Mouse (Mus musculus): ENCODE measurements around the gene Vmn2r15. TPM values are rescaled to one million over a fixed set of nuclear protein-coding genes. Genes with fewer than 3 reads are reported as not detected.

The Vmn2r15 gene
- not detected for polyA plus RNA-seq (2021)

GRCm38 (mm10) chr5:109297544-109297943 is at the start of gene Vmn2r15:
TSS of gene Vmn2r15 (minus strand) at chr5:109297644.
- no peak for TF ChIP-seq CTCF (IDR thresholded peaks at IDR 0.05)
- ChIA-PET CTCF (no interaction called here), POLR2A (no interaction called here)
- DNase-seq (ENCODE audit: low read depth, low spot score), result no peak
- no peaks in the 10 kb centered on the region for H3K27me3 ChIP-seq
- in situ Hi-C loops (cut with MboI; ENCODE audit: low pct_unique_long_range_greater_than_20kb), result no loop called here
- ATAC-seq, result no peak

GRCm38 (mm10) chr5:109329862-109330261 is 32.4 kb upstream of the Vmn2r15 start, which contains the start of gene Vmn2r16:
TSS of gene Vmn2r16 (plus strand) at chr5:109330162.
- in situ Hi-C loops (cut with MboI; ENCODE audit: low pct_unique_long_range_greater_than_20kb), result no loop called here
- TF ChIP-seq CTCF (IDR thresholded peaks at IDR 0.05), result no peak
- POLR2A ChIA-PET, result no interaction called here
- CTCF ChIA-PET, result no interaction called here
- ATAC-seq, result no peak
- no peak for DNase-seq (ENCODE audit: low read depth, low spot score)
- H3K27me3 ChIP-seq, result no peaks in the 10 kb centered on the region

- no peaks in the 10 kb centered on the region for H3K27me3 ChIP-seq
- ChIA-PET CTCF (no interaction called here), POLR2A (no interaction called here)
- no peak for TF ChIP-seq CTCF (IDR thresholded peaks at IDR 0.05)
- ATAC-seq (no peak), DNase-seq (ENCODE audit: low read depth, low spot score) (no peak)
- in situ Hi-C loops (cut with MboI; ENCODE audit: low pct_unique_long_range_greater_than_20kb), result no loop called here
Observed at GRCm38 (mm10) chr5:109294655-109295054, 2.8 kb downstream of the Vmn2r15 start.

Other genes starting within 250 kb of the Vmn2r15 start
- 0.01 TPM for gene Vmn2r11, start 238.1 kb downstream of the Vmn2r15 start, polyA plus RNA-seq (2021)
- gene Vmn2r12, start 199.7 kb downstream of the Vmn2r15 start, polyA plus RNA-seq (2021), result not detected
- 0.01 TPM for gene Vmn2r13, start 105.4 kb downstream of the Vmn2r15 start, polyA plus RNA-seq (2021)
- gene Vmn2r14, start 72.9 kb downstream of the Vmn2r15 start, polyA plus RNA-seq (2021), result not detected
- gene Vmn2r16, start 32.5 kb upstream of the Vmn2r15 start, polyA plus RNA-seq (2021), result not detected
- gene Vmn2r17, start 122.0 kb upstream of the Vmn2r15 start, polyA plus RNA-seq (2021), result not detected

Measured in Patski (cell line).